Mouse (Mus musculus) left cerebral cortex, adult 9 months (tissue): Measurements from ENCODE around the gene Chchd4.
"Not testable (repeated sequence)": the region's sequence is repeated elsewhere in the genome, so short reads cannot be mapped to it uniquely, and the experiment has no call there.

ENCODE experiments used
- DNase-seq, 2 experiments: peaks; one replicate each; pipeline ENCODE4 v3.0.0; 2022; ENCODE audit warnings: low spot score in 2 of 2

Chchd4 gene

GRCm38 (mm10) chr6:91474441-91475190 is 1.3 kb upstream of the Chchd4 start:
- peak in 1 of 2 experiments; percentile 23 for DNase-seq

- DNase-seq, result no peak
Observed at GRCm38 (mm10) chr6:91473805-91474440, 577 bp upstream of the Chchd4 start.

GRCm38 (mm10) chr6:91472319-91472718 is 1.0 kb downstream of the Chchd4 start:
- no peak for DNase-seq

GRCm38 (mm10) chr6:91471427-91471826 is 1.9 kb downstream of the Chchd4 start:
- DNase-seq, result not testable (repeated sequence)

- DNase-seq, result no peak
Observed at GRCm38 (mm10) chr6:91470712-91471111, 2.6 kb downstream of the Chchd4 start.

- DNase-seq, result no peak
Observed at GRCm38 (mm10) chr6:91467106-91467505, 6.2 kb downstream of the Chchd4 start.

- no peak for DNase-seq
Observed at GRCm38 (mm10) chr6:91465756-91466155, 7.6 kb downstream of the Chchd4 start.

- no peak for DNase-seq
Observed at GRCm38 (mm10) chr6:91459471-91459870, 13.9 kb downstream of the Chchd4 start.

GRCm38 (mm10) chr6:91454546-91454945 is 18.8 kb downstream of the Chchd4 start:
- no peak for DNase-seq

- DNase-seq, result no peak
Observed at GRCm38 (mm10) chr6:91452056-91452455, 21.3 kb downstream of the Chchd4 start.

- no peak for DNase-seq
Observed at GRCm38 (mm10) chr6:91449472-91450225, 23.7 kb downstream of the Chchd4 start.

GRCm38 (mm10) chr6:91445316-91445715 is 28.0 kb downstream of the Chchd4 start:
- no peak for DNase-seq

- DNase-seq, result peak in 1 of 2 experiments; percentile 6
Observed at GRCm38 (mm10) chr6:91441145-91441662, 32.1 kb downstream of the Chchd4 start.

GRCm38 (mm10) chr6:91440474-91441144 is 32.7 kb downstream of the Chchd4 start:
- peak; percentile 91 to 98 for DNase-seq

GRCm38 (mm10) chr6:91424151-91424550 is 49.2 kb downstream of the Chchd4 start:
- DNase-seq, result no peak

- no peak for DNase-seq
Observed at GRCm38 (mm10) chr6:91421629-91422028, 51.7 kb downstream of the Chchd4 start.

- no peak for DNase-seq
Observed at GRCm38 (mm10) chr6:91417291-91417845, 56.0 kb downstream of the Chchd4 start.

GRCm38 (mm10) chr6:91416146-91416545 is 57.2 kb downstream of the Chchd4 start:
- DNase-seq, result no peak

GRCm38 (mm10) chr6:91414890-91415289 is 58.5 kb downstream of the Chchd4 start:
- no peak for DNase-seq
